Mouse (Mus musculus) frontal cortex, postnatal 36 days (tissue): ENCODE measurements around the gene Nos1ap.

Experiments
- DNase-seq, 2 experiments: peaks; one replicate each; pipeline ENCODE4 v3.0.0; 2022; ENCODE audit warnings: low spot score in 2 of 2

The Nos1ap gene

GRCm38 (mm10) chr1:170368864-170369263, 220.8 kb downstream of the Nos1ap start:
- no peak for DNase-seq

DNA sequence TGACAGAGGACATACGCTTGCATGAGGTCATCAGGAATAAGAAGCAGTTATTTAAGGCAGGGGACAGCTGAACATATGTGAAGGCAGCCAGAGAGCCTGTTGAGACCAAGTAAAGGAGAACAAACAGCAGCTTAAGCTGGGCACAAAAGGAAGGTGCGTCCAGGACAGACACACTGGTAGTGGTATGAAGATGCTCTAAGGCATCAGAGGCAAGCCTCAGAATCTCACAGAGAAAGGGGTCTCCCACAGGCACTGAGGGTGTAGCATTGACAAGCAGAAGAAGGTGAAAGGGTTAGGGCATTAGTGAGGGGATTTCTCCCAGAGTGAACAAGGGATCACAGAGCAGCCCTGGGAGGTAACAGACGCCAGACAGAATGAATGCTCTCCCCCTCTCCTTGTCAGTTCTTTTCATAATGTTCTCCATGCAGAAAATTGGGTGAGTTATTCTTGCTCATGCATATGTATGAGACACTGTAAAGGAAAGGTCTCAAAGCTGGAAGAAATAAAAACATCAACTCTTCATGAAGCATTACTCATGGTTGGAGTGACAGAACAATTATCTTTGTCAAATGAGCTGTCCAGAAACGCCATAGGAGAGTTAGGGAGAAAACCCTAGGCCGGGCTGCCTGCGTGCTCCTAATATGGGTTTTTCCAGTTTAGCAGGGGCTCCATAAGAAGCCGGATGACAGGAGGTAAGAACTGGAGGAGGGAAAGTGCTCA, 222.5 kb downstream of the Nos1ap start:
- DNase-seq: no peak

DNA sequence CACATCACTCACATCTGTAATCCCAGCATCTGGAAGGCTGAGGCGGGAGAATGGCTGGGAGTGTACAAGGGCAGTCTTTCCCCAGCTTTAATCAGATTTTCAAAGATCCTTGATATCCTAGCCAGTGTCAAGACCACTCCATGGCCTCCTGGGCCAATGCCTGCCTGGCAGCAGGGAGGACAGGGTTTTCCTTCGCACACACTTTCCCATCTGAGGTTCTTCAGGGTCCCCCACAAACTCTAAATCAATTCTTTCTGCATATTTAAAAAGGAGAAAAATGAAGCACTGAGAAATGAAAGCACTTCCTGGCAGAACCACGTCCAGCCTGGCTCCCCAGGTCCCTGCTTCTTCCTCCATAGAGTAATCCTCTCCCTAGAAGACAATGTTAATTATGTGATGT, 225.9 kb downstream of the Nos1ap start:
- no peak for DNase-seq

DNA sequence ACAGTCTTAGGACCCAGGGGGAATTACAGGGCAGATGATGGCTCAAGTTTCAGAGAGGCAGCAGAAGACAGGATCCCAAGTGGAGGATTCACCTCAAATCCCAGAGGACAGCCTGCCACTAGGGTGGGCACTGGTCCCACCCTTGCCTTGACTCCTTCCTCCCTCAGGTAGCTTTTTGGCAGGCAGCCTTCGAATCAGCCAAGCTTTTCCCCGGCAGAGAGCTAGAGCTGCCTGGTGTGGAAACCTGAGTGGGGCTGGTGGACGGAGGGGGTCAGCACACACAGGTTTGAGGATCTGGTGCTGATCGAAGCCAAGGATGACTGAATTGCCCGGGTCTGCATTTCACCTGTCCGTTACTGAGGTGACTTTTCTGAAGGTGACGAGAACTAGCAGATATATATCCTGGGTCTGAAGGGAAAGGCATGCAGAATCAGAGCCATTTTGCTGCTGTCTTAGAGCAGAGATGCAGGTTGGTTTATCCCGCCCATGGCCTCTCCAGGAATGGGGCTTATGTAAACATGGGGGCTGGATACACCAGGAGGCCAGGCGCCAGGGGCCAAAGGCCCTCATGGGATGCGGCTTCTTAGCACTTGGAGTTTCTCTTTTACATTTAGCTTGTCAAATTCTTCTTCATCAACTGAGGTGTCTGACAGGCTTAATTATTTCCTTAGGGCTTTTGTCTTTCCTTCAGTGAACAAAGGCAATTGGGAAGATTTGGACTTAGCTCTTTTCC, 229.3 kb downstream of the Nos1ap start:
- DNase-seq: no peak

DNA sequence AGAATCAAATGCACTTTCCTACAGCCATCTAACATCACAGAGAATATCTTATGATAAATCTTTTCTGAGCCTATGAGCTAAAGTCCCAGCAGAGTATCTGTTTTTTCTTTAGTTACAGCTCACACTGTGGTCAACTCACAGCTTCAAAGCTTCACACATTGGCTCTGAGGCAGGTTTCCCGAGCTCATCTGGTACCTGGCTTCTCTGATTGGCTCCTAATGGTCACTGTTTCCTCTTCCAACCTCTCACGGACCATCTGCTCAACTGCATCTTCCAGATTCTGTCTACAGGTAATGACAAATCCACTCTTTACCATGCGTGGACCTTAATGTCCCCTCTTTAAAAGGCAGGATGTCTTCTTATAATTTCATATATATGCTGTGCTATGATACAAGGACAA, 236.3 kb downstream of the Nos1ap start:
- DNase-seq: no peak

DNA sequence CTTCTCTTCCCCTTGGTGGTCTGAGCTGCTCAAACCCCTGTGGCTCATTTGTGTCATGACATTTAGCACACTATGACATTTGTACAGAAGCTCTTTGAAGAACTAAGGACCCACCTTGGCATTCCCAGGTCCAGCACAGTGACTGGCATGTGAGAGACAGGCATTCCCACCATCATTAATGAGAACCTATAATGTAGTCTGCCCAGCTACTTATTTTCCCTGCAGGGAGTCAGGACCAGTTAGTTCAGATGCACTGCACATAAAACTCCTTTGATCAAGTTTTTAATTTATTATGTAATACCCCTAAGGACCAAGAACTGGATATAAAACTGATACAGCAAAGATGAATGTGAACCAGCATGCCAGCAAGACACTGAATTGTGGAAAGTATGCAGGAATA, 238.6 kb downstream of the Nos1ap start:
- DNase-seq: no peak

- DNase-seq: no peak
Observed at GRCm38 (mm10) chr1:170346266-170346665, 243.4 kb downstream of the Nos1ap start.

GRCm38 (mm10) chr1:170343906-170344305, 245.8 kb downstream of the Nos1ap start:
- DNase-seq: no peak

DNA sequence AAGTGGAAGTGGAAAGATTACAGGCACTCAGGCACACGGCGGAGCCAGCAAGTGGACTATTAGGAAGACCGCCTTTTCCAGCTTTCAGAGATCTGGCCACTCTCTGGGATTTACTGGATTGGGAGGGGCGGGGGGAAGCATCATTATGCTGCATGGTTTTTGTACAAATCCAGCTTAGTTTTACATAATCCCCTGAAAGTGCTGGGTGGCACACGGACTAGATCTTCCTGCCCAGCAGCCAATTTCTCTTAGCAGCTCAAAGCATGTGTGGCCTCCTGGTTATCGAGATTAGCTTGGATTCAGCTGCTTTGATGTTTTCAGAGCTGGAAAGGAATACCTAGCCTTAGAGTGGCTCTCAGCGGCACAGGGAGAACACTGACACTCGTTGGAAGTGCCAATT, 246.6 kb downstream of the Nos1ap start:
- no peak for DNase-seq

- no peak for DNase-seq
Observed at GRCm38 (mm10) chr1:170339943-170340342, 249.7 kb downstream of the Nos1ap start.

DNA sequence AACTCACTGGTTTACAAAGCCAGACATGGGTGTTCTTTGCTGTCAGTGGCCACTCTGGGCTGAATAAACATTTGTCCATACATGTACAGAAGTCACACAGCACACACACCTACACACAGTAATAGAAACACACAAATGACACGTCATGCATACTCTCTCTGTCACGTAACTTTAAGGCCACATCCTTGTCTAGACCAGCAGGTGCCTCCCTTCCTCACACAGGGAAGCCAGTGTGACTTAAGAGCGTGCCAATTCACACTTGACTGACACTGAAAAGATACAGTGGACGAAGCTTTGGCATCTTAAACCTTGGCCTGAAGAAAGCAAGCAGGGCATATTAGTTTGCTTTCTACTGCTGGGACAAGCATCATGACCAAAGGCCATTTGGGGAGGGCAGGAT, 256.9 kb downstream of the Nos1ap start:
- DNase-seq: no peak

GRCm38 (mm10) chr1:170331926-170332325, 257.7 kb downstream of the Nos1ap start:
- DNase-seq: no peak

- no peak for DNase-seq
Observed at GRCm38 (mm10) chr1:170325277-170325676, 264.4 kb downstream of the Nos1ap start.

DNA sequence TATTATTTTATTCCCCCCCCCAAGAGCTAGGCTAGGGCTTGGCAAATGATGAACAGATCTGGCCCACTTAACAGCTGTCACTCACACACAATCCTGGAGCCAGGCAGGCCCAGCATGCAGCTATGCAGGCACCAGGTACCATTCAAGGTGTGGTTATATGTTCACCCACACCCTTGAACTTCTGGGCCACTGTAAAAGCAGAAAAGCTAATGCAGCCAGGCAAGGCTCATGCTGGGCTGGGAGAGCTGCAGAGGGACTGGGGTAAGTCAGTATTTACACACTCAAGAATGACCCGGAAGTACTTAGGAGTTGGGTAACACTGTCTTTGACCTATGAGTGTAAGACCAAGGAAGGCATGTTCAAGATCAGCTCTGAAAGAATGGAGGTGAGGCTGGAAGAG, 265.3 kb downstream of the Nos1ap start:
- DNase-seq: no peak

- no peak for DNase-seq
Observed at GRCm38 (mm10) chr1:170323001-170323400, 266.7 kb downstream of the Nos1ap start.

- DNase-seq: no peak
Observed at GRCm38 (mm10) chr1:170322046-170322445, 267.6 kb downstream of the Nos1ap start.

DNA sequence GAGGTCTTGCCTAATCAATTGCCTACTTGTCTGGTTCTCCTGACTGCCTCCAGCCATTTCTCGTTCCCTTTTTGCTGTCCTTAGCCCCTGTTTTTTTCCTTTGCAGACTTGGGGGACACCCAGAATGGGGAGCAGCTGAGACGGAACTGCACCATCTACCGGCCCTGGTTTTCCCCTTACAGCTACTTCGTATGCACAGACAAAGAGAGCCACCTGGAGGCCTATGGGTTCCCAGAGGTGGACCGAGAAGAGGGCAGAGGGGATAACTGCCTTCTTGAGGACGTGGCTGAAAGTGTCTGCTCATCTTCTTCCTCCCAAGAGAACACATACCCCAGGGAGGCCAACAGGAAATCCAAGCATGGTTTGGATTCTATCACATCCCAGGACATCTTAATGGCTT, 278.2 kb downstream of the Nos1ap start:
- DNase-seq: no peak

GRCm38 (mm10) chr1:170308503-170308902, 281.2 kb downstream of the Nos1ap start, which contains the start of gene Spata46:
Gene Spata46 (plus strand): TSS chr1:170308803.
- DNase-seq: no peak

DNA sequence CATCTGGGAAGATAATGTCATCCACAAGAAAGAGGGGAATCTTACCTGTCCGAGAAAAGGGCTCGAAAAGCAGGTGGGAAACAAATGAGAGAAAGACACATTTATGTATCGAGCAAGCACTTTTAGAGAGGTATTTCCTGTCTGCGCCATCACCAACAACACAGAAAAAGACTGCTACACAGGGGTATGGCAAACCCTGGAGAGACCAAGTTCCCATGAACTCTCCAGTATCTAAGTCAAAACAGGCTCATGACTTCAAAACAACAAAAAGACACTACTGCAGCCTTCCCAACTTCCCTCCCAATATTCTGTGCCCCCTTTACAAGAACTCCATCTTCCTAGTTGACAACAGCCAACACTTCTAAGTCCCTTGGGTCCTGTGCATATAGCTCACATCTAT, 283.4 kb downstream of the Nos1ap start, which contains the start of gene Gm7694:
TSS of gene Gm7694 (minus strand) at position 101 of the 400 bp plus-strand sequence.
- no peak for DNase-seq

DNA sequence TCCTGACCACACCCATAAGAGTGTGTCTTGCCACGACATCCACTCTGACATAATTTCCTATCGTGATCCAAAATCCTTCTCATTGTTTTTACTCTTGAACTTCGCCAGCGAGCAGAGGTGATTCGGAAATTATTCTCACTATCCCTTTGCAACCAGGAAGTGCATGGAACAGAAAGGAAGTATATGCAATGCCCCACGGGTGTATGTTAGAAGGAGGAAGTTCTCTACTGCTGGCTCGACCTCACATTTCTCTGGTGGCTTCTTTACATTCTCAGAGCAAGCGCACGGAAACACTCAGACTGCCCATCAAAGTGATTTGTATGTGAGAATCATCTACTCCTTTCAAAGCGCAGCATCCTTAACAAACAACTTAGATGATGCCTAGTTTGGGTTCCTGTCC, 284.7 kb downstream of the Nos1ap start:
- DNase-seq: no peak

DNA sequence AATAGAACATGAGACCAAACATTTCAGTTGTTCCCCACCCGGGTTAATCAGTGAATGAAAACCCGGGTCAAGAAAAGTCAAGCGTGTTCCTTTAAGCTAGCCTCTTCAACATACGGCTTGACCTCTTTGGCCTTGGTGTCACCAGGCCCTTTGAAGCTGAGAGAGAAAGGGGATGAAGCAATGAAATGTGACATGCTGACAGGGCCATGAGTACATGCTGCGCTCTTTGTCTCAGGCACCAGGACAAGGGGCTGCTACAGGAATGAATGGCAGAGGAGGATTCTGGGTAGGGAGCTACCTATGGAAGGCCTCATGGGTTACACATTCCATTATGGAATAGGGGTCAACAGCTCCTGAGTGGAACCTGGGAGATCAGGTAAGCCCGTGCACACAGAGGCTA, 286.6 kb downstream of the Nos1ap start:
- DNase-seq: no peak

DNA sequence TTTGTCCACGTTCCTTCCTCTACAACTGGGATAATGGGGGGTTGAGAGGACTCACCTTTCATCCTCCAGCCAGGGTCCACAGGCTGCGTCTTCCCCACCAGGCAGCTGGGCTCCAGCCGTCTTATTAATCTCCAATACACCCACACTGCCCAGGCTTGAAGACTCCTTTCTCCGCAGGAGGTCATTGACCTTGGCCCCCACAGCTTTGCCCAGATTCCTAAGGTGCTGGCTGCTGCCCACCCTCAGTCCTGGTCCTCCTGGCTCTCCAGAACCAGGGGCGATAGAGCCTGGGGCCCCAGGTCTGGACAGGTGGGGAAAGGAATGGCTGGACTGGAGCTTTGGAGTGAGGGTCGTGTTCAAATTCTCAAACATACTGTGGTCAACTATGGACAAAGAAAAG, 287.2 kb downstream of the Nos1ap start:
- no peak for DNase-seq

DNA sequence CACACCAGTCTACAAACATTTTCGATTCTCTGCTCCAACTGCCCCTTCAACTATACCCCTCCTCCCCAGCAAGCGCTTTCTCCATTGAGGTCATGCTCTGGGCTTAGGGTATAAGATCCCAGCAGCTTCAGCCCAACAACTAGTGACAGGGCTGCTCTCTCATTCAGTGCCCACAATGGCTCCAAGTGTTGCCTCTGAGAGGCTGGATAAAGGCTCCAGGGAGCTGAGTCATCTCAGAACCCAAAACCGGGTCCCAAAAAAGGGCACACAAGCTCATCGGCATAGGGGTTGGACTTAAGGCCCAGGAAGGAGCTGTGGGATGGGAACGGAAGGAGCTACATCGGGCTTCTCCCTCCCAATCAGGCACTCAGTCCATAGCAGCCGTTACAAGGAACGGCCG, 288.0 kb downstream of the Nos1ap start:
- no peak for DNase-seq
